Mouse (Mus musculus) C2C12 (cell line): ENCODE measurements at regions not wholly inside any gene's neighbourhood (a gene's known extent, or its start where the extent isn't known, plus 50 kb on each side); places are given as distances from the start of the nearest gene placed in this dataset.
A peak's percentile ranks its signal among the peaks of the same experiment; 100 is the strongest.

ENCODE experiments used
- H3K27me3 ChIP-seq: one replicate; pipeline ENCODE4 v1.6.1; 2011; ENCODE audit not compliant: control insufficient read depth, insufficient read depth, insufficient read length
- H3K36me3 ChIP-seq: one replicate; pipeline ENCODE4 v1.6.1; 2011; ENCODE audit not compliant: control insufficient read depth, insufficient read depth
- H3K4me3 ChIP-seq: one replicate; pipeline ENCODE4 v1.5.1; 2011; ENCODE audit warnings: mild to moderate bottlenecking, control low read depth; ENCODE audit not compliant: poor library complexity, insufficient read depth, severe bottlenecking
- H3K79me2 ChIP-seq: one replicate; pipeline ENCODE4 v1.6.1; 2011; ENCODE audit not compliant: control insufficient read depth, insufficient read depth
- H3K79me3 ChIP-seq: one replicate; pipeline ENCODE4 v1.6.1; 2011; ENCODE audit warnings: low read depth, control low read depth
- H3ac ChIP-seq: one replicate; pipeline ENCODE3; 2011; ENCODE audit warnings: low read depth; ENCODE audit not compliant: control insufficient read depth, insufficient read length
- CEBPB ChIP-seq: IDR thresholded peaks from one replicate; pipeline ENCODE4 v1.6.1; 2011; ENCODE audit warnings: low read depth, mild to moderate bottlenecking, control low read depth, moderate library complexity
- CTCF ChIP-seq: IDR thresholded peaks from one replicate; pipeline ENCODE4 v1.5.1; 2011; ENCODE audit not compliant: control insufficient read depth, insufficient read depth, insufficient read length
- FOSL1 ChIP-seq: IDR thresholded peaks from one replicate; pipeline ENCODE4 v1.8.0; 2011; ENCODE audit warnings: mild to moderate bottlenecking, low read length; ENCODE audit not compliant: poor library complexity, insufficient read depth, severe bottlenecking
- MAX ChIP-seq: IDR thresholded peaks from one replicate; pipeline ENCODE4 v1.6.1; 2011; ENCODE audit warnings: mild to moderate bottlenecking, control low read depth
- MYOD1 ChIP-seq: IDR thresholded peaks from one replicate; pipeline ENCODE4 v1.6.1; 2011; ENCODE audit warnings: low read depth; ENCODE audit not compliant: control insufficient read depth, insufficient read length
- MYOG ChIP-seq: IDR thresholded peaks from one replicate; pipeline ENCODE4 v1.6.1; 2011; ENCODE audit not compliant: control insufficient read depth, insufficient read length; ENCODE audit errors: extremely low read depth
- USF1 ChIP-seq: IDR thresholded peaks from one replicate; pipeline ENCODE4 v1.6.1; 2011; ENCODE audit warnings: low read depth, mild to moderate bottlenecking, control low read depth, moderate library complexity

DNA sequence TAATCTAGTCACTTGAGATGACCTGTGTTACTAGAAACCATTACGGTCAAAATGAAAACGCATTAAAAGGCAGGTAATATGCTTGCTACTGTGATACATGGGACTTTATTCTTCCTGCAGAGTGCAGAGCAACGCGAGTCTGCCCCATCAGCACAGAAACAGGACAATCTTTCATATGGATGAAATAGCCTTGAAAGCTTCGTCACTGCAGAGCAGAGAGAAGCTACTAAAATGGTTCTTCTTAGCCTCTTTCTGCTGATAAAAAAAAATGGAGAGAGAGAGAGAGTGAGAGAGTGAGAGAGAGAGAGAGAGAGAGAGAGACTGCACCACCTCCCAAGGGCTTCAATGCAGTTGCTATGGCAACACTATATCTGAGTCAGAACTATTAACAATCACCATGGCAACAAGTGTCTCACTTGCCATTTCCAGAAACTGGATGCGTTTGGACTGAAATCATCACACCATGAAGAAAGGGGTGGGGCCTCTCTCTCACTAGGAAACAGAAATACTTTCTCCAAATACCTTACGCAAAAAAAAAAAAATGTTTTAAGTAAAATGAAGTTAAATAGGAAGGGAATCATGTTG, 157.8 kb upstream of the Zbtb20 start:
- Histone ChIP-seq H3ac (no peak overlapping the region), H3K79me2 (no peaks in the 10 kb centered on the region), H3K36me3 (no peaks in the 10 kb centered on the region), H3K27me3 (no peaks in the 10 kb centered on the region), H3K79me3 (no peaks in the 10 kb centered on the region), H3K4me3 (no peak overlapping the region)
- TF ChIP-seq MYOD1, result no peak

DNA sequence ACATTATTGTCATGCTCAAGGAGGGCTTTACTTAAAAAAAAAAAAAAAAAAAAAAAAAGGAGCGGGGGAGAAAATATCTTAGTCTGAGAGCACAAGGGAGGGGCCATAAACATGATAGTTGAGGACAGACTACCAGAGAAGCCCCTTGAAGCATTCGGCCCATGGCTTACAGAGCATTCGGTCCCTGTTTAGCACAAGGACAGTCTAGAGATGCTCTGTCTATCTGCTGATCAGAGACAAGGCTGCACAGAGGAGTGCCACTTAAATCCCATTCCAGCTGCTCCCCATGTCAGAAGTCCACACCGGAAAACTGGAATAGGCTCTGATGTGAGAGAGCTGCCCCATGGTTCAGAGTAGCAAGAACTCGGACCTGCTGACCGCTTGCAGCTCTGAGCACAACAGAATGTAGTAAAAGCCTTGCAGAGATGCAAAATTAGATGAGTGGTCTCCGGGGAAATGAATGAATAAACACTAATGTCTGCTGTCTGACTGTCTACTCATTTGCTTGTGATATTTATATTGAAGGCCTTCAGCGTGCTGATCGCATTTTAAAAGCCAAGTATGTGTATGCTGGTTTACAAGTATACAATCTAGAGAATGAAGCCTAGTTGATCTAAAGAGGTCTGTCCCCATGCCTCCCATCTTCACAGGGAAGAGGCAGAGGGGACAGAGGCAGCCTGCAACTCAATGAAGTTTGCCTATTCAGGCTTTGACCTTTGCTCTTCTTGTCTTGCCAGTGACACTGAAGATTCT, 158.4 kb upstream of the Zbtb20 start:
- Histone ChIP-seq H3K36me3 (no peaks in the 10 kb centered on the region), H3ac (no peak overlapping the region), H3K27me3 (no peaks in the 10 kb centered on the region), H3K79me2 (no peaks in the 10 kb centered on the region), H3K4me3 (no peak overlapping the region), H3K79me3 (no peaks in the 10 kb centered on the region)
- TF ChIP-seq CTCF (no peak), USF1 (no peak), FOSL1 (no peak), MYOD1 (no peak), CEBPB (no peak), MYOG (no peak)

DNA sequence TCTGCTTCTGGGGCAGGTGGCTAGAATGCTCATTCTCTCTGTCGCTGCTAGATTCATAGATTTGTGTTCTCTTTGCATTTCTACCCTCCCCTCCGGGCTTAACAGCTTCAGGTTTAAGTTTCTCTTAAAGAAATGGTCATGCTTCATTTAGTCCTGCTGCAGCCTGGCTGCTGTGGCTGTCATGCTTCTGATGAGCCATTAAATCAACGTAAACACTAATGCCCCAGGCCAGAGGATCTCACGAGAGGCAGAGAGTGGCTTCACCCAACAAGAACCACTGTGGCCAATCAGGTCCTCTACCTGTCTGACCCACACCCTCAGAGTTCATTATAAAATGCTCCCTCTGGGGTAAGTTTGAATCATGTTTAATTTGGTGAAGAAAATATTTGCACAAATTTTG, 173.0 kb upstream of the Zbtb20 start:
- H3K4me3 ChIP-seq, result no peak overlapping the region
- H3ac ChIP-seq, result no peak overlapping the region
- no peaks in the 10 kb centered on the region for H3K79me2 ChIP-seq
- TF ChIP-seq MYOG (no peak), FOSL1 (no peak), CEBPB (no peak), CTCF (no peak), MYOD1 (no peak), USF1 (no peak), MAX (no peak)
- no peaks in the 10 kb centered on the region for H3K79me3 ChIP-seq
- H3K36me3 ChIP-seq, result no peaks in the 10 kb centered on the region
- no peaks in the 10 kb centered on the region for H3K27me3 ChIP-seq

DNA sequence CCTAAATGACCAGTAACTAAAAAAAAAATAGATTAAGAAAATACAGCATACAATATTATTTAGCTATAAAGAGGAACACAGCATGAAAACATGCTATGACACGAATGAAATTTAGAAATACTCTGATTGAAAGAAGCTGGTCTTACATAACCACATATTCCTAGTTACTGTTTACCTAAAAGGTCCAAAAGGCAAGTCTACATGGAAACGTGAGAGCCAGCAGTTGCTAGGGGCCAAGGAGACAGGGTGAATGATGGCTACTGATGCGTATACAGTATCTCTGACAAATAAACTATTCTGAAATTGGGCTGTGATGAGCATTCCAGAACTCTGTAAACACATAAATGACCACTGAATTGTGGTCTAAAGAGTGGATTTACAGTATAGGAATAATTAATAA, 194.5 kb upstream of the Zbtb20 start:
- Histone ChIP-seq H3K27me3 (no peaks in the 10 kb centered on the region), H3K4me3 (no peak overlapping the region), H3ac (no peak overlapping the region), H3K36me3 (no peaks in the 10 kb centered on the region), H3K79me2 (no peaks in the 10 kb centered on the region), H3K79me3 (no peaks in the 10 kb centered on the region)
- TF ChIP-seq MYOG (no peak), MYOD1 (no peak), CTCF (no peak), CEBPB (no peak), USF1 (no peak), FOSL1 (no peak), MAX (no peak)

DNA sequence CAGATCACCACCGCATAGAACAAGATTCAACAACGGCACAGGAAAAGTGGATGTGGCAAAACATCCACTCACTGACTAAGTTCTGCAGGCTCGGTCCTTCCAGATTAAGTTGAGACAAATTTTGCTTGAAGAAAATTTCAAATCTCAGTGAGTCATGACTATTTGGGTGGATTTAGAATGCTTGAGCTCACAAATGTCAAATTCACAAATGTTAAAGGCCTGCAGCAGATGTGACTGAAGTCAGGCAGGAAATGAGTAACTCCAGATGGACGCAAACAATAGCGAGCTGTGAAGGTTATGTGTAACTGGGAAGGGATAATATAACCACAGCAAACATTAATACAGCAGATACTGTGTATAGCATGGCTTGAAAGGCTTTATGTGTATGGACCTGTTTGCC, 198.5 kb upstream of the Zbtb20 start:
- Histone ChIP-seq H3K36me3 (no peaks in the 10 kb centered on the region), H3K79me3 (no peaks in the 10 kb centered on the region), H3K79me2 (no peaks in the 10 kb centered on the region), H3K4me3 (no peak overlapping the region), H3ac (no peak overlapping the region), H3K27me3 (no peaks in the 10 kb centered on the region)
- no peak for TF ChIP-seq CTCF
- peak; percentile 34 for TF ChIP-seq FOSL1
- TF ChIP-seq USF1, result no peak
- TF ChIP-seq MYOD1, result peak; percentile 87
